Mouse (Mus musculus) heart, postnatal 14 days (tissue): ENCODE results near the gene 1600014C10Rik. TPM values are rescaled to one million over a fixed set of nuclear protein-coding genes. Genes with fewer than 3 reads are reported as not detected.

Experiments
- DNase-seq, 2 experiments: peaks; one replicate each; pipeline ENCODE4 v3.0.0; 2021 to 2022
- intact Hi-C: fragments of 180-260 bp; cut with DNase I; formaldehyde crosslinking; loops from one replicate; pipeline ENCODE4 v1.15.1; 2025
- total RNA-seq, 2 experiments: library from RNA; stranded (reverse); gene quantifications; 2 replicates each; pipeline ENCODE4 v1.2.3; 2021

The 1600014C10Rik gene
- total RNA-seq, 2 experiments from 2014 or later, result 26.0 to 27.3 TPM

- intact Hi-C loops, result loop anchor here (1.0 to 2.0 kb wide), 2 partner anchors 19 to 84 kb away; no protein-coding TSS in a partner anchor
- peak; percentile 90 to 93 for DNase-seq
These were observed 438 bp upstream of the 1600014C10Rik start for GRCm38 (mm10) chr7:38182596-38182961.

GRCm38 (mm10) chr7:38183709-38184417 lies 846 bp downstream of the 1600014C10Rik start:
- intact Hi-C loops, result loop anchor here (2.0 kb wide), 1 partner anchor 83 kb away; no protein-coding TSS in a partner anchor
- peak; percentile 84 for DNase-seq

- no peak for DNase-seq
- intact Hi-C loops, result no loop called here
These were observed 1.4 kb downstream of the 1600014C10Rik start for GRCm38 (mm10) chr7:38184418-38184745.

GRCm38 (mm10) chr7:38184786-38185185 lies 1.8 kb downstream of the 1600014C10Rik start:
- no peak for DNase-seq
- intact Hi-C loops, result no loop called here

- DNase-seq, result no peak
- intact Hi-C loops, result no loop called here
These were observed 3.8 kb downstream of the 1600014C10Rik start for GRCm38 (mm10) chr7:38186861-38187260.

- no peak for DNase-seq
- intact Hi-C loops, result no loop called here
These were observed 4.8 kb downstream of the 1600014C10Rik start for GRCm38 (mm10) chr7:38187796-38188195.

GRCm38 (mm10) chr7:38188281-38189075 lies 5.5 kb downstream of the 1600014C10Rik start:
- no peak for DNase-seq
- intact Hi-C loops, result no loop called here

- intact Hi-C loops, result no loop called here
These were observed 6.3 kb downstream of the 1600014C10Rik start for GRCm38 (mm10) chr7:38189136-38189982.

GRCm38 (mm10) chr7:38190056-38190835 lies 7.2 kb downstream of the 1600014C10Rik start:
- no peak for DNase-seq
- intact Hi-C loops, result no loop called here

More at GRCm38 (mm10) chr7:38189136-38189982, 6.3 kb downstream of the 1600014C10Rik start:
- DNase-seq, result no peak

GRCm38 (mm10) chr7:38191146-38191545 lies 8.1 kb downstream of the 1600014C10Rik start:
- DNase-seq, result no peak
- intact Hi-C loops, result no loop called here

GRCm38 (mm10) chr7:38191571-38191970 lies 8.6 kb downstream of the 1600014C10Rik start:
- intact Hi-C loops, result no loop called here
- no peak for DNase-seq

- intact Hi-C loops, result loop anchor here (2.0 kb wide), 1 partner anchor 67 kb away; no protein-coding TSS in a partner anchor
- no peak for DNase-seq
These were observed 17.0 kb downstream of the 1600014C10Rik start for GRCm38 (mm10) chr7:38199907-38200605.

GRCm38 (mm10) chr7:38200606-38201289 lies 17.7 kb downstream of the 1600014C10Rik start:
- intact Hi-C loops, result loop anchor here (1.0 to 2.0 kb wide), 2 partner anchors 18 to 66 kb away; no protein-coding TSS in a partner anchor
- DNase-seq, result peak; percentile 91 to 94

- DNase-seq, result no peak
- intact Hi-C loops, result loop anchor here (1.0 to 2.0 kb wide), 2 partner anchors 19 to 66 kb away; no protein-coding TSS in a partner anchor
These were observed 18.3 kb downstream of the 1600014C10Rik start for GRCm38 (mm10) chr7:38201290-38201658.

GRCm38 (mm10) chr7:38204314-38204713 lies 21.3 kb downstream of the 1600014C10Rik start:
- intact Hi-C loops, result no loop called here
- DNase-seq, result no peak

- intact Hi-C loops, result no loop called here
- DNase-seq, result no peak
These were observed 22.8 kb downstream of the 1600014C10Rik start for GRCm38 (mm10) chr7:38205801-38206200.

GRCm38 (mm10) chr7:38206564-38206963 lies 23.5 kb downstream of the 1600014C10Rik start:
- intact Hi-C loops, result no loop called here
- DNase-seq, result no peak

- DNase-seq, result no peak
- intact Hi-C loops, result no loop called here
These were observed 26.0 kb downstream of the 1600014C10Rik start for GRCm38 (mm10) chr7:38208969-38209368.
